Mouse (Mus musculus) T-helper 2 cell (primary cell): ENCODE measurements at regions not wholly inside any gene's neighbourhood (a gene's known extent, or its start where the extent isn't known, plus 50 kb on each side); places are given as distances from the start of the nearest gene placed in this dataset.

Source experiments
- in situ Hi-C: fragments of 300-600 bp; cut with MboI, MseI; formaldehyde crosslinking; loops from one replicate; pipeline ENCODE4 v1.15.1; 2025; ENCODE audit warnings: high pct_unique_total_duplicates

DNA sequence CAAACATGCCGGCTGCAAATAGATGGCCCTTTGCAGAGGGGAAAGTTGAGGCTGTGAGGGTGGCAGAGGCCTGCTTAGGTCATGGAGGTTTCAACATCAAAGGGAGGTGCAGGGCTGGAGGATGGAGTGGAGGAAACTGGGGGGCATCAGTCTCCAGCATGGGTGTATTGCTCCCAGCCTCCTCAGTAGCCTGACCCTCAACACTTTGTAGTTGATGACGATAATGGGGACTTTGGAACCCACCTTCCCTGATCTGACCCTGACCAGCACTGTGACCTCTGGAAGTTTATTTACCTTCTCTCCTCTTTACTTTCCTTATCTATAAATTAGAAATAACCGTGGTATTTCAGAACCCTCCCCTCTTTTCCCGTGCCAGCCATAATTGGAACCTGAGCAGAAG, 56.2 kb downstream of the Gm26897 start:
- in situ Hi-C loops, result no loop called here

DNA sequence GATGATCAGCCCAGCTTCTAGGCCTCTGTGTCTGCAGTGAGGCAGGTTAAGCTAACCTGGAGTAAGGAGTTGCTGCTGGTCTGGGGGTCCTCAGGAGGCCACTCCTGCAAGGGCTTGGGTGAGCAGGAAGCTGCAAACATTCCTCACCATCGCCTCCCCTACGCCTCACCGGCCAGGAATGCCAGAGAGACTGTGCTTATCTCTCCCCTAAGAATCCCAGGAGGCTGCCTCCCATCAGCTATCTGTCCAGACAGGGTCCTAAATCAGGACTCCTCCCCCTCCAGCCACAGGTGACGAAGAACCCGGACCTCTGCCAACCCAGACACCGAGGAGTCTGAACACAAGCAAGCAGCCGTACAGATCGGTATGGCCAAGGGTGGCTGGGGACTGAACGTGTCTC, 56.8 kb downstream of the Gm26897 start:
- in situ Hi-C loops, result no loop called here

DNA sequence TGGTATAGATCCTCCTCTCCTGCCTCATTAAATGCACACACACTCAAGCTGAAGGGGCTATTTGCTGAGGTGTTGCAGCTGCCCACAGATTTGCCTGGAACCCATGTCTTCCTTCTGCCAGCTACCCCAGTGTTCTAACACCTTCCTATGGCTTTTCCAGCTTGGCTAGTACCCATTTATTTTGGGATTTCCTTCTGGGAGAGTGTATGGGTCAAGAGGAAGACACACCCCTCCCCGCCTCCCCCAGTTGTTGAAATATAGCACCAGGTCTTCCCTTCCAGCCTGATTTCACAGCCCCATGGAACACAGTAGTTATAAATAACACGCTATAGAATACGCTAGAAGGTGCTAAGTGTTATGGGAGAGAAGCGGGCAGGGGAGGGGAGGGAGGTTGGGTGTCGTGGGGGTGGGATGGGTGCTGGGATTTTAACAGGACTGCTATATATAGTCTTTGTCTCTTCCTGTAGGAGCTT, 57.4 kb downstream of the Gm26897 start:
- in situ Hi-C loops, result no loop called here

DNA sequence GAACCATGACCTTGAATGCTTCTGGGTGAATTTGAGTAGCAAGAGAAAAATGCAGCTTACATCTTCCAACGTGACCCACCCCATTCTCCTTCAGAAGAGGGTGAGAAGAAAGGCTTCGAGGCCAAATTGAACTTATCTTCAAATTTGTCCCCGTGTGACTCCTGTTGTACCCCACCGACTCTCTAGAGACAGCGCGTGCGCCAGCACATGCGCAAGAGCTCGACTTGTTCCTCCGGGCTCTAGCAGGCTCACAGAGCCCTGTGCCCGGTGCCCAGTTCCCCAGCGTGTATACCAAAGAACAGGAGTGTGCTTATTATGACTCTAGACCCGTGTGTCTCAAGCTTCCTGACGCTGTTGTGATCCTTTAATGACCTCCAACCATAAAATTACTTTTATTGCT, 59.0 kb downstream of the Gm26897 start:
- in situ Hi-C loops, result no loop called here

DNA sequence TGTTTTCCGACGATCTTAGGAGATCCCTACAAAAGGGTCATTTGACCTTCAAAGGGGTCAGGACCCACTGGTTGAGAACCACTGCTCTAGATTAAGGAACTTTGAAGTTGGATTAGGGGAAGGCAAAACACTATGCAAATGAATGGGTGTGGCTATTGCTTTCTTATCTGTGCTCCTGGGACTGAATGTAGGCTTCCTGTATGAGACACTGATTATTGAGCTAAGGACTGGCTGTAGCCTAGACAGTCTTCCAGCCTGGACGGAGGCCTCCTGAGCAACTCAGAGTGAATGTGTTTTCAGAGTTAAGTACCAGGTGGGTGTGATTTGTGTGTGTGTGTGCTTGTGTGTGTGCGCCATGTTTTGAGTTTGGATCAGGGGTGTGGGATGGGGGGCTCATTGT, 59.5 kb downstream of the Gm26897 start:
- in situ Hi-C loops, result no loop called here

DNA sequence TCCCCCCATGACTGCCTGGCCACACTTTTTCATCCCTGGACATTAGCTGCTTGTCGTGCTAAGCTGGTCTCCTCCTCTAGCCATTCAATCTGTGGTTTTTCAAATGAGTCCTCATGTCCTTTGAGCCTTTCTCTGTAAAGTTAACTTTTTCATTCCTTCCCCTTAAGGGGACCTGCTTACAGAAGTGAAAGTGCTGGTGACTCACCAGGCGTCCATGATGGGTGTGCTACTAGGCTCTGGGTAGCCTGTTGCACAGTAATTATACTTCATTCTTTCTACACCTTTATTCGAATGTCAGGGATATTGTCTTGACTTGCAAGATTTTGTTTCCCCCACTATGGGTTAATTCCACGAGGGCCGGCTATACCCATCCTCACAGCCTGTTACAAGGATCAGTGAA, 63.2 kb downstream of the Gm26897 start:
- in situ Hi-C loops, result no loop called here

DNA sequence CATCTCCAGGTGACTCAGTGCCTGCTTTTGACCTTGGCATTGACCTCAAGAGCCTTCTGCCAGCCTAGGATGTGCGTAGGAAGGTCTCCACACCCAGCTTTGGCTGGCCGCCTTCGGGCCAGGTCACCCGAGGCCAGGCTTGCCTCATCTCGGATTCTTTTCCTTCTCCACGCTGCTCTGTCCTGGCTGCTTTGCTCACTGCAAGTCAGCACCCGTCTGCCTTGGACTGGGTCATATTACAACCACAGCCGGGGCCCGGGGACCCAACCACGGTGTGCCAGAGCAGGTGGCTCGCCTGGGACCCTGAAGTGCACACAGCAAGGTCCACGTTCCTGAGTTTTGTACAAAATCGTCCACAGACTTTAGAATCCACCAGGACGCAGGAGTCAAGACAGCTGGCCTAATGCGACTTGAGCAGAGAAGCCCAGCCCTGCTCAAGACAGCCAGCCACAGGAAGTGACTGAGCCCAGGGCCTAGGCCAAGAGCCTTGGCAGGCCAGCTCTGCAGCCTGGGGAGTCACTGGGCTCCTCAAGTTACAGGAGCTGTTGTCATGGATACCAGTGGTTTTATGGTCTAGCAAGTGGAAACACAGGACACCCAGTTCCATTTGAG, 66.1 kb downstream of the Gm26897 start:
- in situ Hi-C loops, result no loop called here

DNA sequence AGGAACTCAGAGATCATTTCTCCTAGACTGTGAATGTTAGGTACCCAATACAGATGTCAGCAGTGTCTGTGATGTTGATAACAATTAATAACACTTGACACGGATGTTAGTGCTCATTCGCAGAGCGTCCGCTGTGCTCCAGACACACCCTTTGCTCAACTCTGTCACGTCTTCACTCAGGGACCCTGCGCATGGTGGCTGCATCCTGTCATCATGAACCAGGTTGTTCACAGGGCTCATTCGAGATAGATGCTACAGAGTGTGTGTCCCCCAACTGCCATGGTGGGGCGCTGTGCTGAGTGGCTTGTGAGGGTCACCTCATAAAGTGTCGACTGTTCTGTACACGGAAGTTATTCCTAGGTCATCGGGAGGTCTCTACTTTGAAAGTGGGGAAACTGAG, 66.8 kb downstream of the Gm26897 start:
- in situ Hi-C loops, result no loop called here

DNA sequence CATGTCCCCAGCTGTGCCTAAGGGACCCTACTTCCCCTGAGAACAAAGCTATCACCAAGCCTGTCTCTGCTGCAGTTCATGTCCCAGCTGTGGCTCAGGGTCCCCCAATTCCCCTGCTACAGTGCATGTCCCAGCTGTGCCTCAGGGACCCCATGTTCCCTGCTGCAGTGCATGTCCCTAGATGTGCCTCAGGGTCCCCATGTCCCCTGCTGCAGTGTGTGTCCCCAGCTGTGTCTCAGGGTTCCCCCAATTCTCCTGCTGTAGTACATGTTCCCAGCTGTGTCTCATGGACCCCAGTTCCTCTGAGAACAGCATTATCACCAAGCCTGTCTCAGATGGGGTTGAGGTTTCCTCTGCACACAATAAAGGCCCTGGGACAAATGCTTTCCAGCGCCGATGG, 67.3 kb downstream of the Gm26897 start:
- in situ Hi-C loops, result no loop called here

DNA sequence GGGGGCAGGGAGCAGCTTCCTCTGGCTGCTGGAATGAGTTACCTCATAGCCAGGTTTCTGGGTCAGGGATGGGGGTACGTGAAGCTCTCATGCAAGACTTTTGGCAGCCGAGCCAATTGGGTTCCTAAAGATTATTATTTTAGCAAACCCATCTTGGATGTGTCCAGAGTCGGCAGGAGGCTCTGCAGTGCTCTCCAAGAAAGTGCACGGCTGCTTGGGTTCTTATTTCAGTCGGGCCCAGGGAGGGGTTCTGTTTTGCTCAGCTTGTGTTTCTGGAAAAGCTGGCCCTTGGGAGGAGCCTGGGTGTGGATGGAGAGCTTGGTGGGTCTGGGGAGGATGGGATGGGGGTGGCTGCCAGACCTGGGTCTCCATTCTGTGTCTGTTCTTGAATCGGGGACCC, 70.8 kb downstream of the Gm26897 start:
- in situ Hi-C loops, result no loop called here

DNA sequence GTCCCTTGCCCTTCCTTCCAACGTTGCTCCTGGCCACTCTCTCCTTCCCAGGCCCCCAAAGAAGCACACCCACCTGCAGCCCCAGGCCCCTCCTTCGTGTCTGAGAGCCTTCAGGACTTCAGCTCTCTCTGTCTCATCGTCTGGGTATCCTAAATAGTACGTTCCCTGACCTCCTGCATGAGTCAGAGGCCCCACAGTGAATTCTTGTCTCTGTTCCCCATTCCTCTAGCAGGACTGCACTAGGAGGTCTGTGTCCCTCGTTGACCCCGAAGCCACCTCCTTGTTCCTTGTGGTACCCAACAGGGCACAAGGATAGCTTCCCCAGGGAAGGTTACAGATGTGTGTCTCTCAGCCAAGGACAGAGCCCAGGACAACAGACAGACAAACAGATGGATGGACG, 71.4 kb downstream of the Gm26897 start:
- in situ Hi-C loops, result no loop called here

DNA sequence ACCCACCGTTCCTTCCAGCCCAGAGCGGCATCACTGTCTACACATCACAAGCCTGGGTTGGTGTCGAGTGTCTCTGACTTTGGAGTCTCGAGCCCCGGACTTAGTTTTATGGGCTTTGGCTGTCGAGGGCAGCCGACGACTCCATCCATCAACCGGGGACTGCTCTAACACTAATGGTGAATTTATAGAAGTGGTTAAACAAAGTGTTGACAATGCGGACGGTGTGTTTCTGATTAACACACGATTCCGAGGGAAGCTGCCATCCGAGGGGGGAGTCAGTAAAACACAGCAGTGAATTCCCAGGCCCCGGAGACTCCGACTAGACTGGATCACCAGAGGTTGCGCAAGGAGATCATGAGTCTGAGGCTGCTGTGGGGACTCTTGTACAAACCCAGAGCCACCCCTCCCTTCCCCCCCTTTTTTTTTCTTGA, 72.1 kb downstream of the Gm26897 start:
- in situ Hi-C loops, result no loop called here

DNA sequence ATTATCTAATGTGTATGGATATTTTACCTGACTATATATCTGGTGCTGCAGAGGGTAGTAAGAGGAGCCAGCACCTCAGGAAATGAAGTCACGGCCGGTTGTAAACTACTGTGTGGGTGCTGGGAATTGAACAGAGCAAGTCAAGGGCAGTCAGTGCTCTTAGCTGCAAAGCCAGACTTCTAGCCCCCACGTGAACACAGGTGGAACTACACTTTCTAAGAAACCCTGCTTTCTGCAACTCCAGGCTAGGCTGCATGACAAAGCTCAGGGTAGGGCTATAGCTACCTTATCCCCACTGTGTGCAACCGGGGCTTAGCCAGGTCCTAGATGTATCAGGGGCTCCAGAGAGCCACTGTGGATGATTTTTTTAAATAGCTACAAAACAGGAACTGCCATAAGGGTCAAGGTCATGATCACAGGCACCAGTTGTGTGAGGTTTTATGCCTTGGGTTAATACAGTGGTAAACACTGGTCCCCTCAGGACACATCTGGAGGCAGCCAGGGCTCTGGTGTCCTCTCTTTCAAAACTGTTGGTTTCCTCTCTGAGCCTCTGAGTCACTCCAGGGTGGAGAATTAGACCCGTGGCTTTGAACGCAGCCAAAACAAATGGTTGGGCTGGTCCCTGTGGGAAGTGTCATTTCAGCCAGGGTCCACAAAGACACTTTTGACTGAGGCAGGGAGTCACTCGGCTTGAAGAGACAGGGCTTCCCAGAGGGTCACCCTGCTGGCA, 76.5 kb downstream of the Gm26897 start:
- in situ Hi-C loops, result no loop called here

DNA sequence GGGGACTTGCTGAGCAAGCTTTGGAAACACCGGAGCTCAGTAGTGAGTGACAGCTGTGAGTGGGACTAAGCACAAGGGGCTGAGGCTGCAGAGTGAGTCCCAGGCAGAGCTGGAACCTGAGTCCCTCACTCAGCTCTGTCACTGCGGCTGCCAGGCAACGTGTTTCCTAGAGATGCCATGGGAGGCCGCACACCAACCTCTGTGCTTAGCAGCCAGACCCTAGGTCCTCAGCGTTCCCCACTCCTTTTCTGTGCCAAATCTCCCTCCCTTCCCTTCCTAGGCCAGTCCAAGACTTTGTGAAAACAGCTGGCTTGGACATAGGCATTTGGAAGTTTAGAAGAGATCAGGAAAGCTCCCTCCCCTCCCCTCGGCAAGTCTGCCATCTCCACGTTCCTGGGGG, 78.9 kb downstream of the Gm26897 start:
- in situ Hi-C loops, result no loop called here

DNA sequence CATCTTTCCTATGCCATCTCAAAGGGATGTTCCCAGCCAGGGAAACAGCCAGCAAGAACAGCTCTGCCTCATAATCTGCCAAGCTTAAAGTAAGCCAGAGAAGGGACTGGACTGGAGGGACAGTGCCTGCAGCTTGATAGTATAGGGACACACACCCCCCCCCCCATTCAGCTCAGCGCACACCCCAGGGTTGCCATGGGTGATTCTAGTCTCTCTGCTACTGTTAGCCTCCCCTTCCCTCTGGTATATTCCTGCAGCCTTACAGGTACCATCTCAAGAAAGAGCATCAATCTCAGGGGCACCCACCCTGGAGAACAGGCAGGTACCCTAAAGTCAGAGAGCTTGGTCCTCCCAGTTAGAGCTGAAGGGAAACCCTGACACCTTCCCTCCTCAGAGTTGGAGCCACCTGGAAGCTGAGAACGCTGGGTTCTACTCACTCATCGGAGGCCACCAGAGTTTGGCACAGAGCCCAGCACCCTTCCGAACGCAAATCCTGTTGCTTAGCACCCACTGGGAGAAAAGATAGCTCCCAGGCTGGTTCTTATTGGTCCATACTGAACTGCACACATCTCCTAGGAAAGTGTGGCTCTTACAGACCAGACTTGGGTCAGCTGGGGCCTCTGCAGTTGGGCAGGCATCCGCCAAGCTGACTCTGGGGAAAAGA, 79.5 kb downstream of the Gm26897 start:
- in situ Hi-C loops, result no loop called here

DNA sequence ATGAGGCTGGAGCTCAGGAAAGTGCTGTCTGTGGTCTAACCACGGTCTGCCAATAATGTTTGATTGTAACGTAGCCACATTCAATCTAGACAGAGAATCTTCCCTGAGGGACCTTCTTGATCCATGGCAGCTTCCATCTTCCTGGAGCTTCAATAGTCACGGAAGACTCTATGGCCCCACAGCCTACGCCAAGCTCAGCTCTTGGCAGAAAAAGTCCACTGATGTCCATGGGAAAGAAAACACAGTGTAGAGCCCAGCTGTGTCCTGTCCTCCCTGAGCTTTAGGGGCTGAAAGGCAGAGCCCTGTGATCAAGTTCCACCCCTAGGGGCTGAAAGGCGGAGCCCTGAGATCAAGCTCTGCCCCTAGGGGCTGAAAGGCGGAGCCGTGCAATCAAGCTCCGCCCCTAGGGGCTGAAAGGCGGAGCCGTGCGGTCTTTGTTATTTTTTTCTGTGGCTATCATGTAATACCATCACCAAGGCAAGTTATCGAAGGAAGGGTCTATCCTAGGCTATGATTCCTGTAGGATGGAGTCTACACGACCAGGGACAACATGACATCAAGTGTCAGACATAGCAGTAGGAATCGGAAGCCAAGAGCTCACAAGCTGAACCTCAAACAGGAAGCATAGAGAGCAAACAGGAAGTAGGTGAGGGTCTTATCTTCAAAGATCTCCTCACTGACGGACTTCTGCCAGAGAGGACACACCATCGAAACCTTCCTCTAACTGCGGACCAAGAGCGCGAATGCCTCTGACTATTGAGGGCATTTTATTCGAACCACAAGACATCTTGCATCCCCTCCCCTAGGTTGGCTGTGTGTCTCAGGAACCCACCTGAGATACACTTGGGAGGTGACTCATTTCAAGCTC, 81.4 kb downstream of the Gm26897 start:
- in situ Hi-C loops, result no loop called here

DNA sequence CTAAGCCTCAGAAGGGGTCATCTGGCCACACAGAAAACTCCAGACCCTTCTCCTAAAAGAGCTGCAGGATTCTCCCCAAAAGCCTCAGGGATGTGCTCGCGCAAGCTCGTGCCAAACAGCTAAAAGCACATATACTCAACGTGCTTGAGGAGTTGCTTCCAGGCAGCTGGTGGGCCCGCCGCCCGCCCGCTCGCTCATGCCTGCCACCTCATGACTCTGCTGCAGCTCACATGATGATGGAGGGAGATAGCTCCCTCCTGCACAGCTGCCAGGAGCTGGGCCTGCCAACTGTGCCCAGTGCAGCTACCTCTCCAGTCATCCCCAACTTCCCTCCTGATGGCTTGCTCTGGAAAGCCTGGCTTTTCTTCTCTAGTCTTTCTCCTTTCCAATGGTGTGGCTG, 87.2 kb downstream of the Gm26897 start:
- in situ Hi-C loops, result no loop called here

DNA sequence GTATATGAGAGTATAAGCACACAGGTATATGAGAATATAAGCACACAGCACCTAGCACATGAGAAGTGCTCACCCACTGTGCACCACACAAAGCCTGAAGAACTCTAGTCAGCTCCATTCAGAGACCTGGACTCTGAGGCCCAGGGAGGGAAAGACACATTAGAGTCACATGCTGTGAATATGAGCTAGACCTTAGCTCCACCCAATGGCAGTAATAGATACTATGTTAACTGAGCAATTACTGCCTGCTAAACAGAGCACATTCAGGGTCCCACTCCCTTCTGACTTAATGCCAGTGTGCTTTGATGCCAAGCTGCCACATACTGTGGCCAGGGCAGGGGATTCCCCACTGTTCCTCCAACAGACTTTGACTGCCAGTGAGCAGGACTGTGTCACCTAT, 89.2 kb downstream of the Gm26897 start:
- in situ Hi-C loops, result no loop called here

DNA sequence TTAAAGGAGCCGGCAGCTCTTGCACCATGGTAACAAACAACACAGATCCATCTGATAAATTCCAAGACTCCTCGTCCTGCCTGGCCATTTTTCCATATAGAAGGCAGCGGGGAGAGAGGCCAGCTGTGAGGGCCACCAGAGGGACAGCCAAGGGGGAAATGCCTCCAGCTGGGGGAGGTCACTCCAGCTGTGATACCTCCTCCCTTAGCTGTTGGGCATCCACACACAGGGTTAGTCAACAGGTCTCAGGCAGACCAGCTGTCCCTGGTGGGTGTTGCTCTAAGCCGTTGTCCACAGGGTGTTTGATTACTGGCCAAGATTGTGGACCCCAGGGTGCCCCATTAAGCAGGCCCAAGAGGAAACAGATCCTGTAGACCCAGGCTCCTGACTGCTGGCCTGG, 89.7 kb downstream of the Gm26897 start:
- in situ Hi-C loops, result no loop called here

DNA sequence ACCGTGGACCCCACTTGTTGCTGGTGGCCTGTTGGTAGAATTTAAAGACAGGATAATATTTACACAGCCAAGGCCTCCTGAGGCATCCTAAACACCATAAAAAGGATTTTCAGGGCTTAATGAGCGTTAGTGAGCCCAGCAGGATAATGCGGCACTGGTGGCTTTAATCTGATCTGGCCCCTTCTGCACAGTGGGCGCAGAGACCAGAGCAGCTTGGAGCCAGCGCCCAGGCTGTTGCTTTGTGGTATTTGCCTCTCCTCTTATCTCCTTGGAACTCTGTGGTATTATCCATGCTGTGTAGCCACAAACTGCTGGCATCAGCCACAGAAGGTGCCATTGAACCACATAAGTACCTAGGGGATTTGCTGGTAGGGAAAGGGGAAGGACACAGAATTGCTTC, 90.1 kb downstream of the Gm26897 start:
- in situ Hi-C loops, result no loop called here

DNA sequence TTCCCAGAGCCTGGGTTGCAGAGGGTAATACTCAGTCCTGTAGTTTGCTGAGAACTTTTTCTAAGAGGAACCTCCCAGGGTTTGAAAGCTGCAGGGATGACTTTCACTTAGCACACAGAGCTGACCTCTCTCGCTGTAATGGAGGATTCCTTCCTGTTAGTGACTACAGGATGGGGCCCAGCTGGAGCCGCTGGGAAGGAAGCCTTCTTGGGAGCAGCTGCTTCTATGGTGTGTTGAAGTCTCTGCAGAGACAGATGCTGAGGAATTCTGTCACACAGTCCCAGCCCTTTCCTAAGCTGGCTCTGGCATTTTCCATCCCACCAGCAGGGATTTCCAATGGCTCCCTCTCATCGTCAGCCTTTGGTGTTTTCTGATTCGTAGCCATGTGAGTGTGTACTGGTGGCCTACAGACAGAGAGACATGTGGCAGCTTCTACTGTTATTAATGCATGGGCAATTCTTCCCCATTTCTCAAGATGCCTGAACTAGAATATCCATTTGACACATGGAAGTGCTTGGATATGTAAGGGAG, 90.9 kb downstream of the Gm26897 start:
- in situ Hi-C loops, result no loop called here

DNA sequence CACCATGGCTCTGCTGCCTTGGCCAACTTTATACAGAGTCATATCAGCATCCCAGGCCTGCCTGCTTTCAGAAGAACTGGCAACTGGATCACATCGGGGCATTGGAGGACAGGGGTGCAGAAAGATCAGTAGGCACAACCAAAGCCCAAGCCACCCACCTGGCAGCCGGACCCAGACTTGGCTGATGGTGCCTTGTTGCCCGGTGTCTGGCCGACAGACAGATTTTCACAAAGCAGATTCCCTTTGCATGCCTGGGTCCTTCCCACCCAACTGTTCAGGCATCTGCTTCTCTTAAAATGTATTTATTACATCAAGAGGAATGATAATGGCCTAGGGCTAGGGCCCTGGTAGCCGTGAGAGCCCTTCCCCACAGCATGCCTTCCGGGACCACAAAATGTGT, 96.2 kb downstream of the Gm26897 start:
- in situ Hi-C loops, result no loop called here
